Mouse (Mus musculus): ENCODE measurements around the gene Mnt.
A peak's percentile ranks its signal among the peaks of the same experiment; 100 is the strongest.

The Mnt gene

DNA sequence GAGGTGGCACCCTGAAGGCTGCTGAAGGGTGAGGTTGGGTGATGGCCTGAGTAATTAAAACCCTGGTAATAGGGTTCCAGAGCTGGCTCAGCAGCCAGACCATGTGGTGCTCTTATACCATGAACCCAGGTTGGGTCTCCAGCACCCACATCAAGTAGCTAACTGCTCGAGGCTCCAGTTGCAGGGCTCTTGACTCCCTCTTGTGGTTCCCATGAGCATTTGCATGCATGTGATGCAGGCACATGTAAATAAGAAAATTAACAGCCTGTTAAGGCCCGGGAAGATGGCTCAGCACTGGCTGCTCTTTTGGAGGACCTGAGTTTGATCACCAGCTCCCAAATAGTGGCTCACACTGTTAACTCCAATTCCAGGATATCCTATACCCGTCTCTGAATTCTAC lies 15.1 kb downstream of the Mnt start:
- DNase-seq (ENCODE audit: low spot score in 2 of 2), result no peak

- peak in 1 of 2 experiments; percentile 64 for DNase-seq (ENCODE audit: low spot score in 2 of 2)
Observed at GRCm38 (mm10) chr11:74847919-74848521, 17.3 kb downstream of the Mnt start.

DNA sequence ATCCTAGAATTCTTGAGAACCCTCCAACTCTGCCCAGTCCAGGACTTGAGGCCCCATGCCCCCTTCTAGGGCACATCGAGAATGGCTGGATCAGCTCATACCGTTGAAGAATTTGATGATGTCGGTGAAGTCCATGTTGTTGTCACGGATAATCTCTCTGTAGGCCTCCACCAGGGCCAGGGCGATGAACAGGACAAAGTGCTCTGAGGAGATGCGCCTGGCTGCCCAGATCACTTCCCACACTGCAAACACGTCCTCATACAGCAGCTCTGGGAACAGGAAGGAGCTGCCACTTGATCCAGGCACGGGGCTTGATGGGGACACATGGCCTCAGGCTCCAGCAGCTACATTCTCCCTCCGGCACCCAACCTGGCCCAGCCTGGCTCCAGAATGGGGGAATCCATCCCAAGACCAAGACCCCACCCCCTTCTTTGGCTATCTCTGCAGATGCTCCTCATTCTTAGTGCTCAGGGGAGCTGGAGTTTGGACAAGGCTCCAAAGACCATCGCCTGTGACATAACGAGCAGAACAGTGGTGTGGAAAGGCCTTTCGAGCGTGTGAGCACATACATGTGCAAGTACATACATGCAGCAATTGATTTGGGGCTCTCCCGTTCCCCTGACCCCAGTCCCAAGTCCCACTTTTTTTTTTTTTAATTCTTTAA lies 20.4 kb downstream of the Mnt start:
- DNase-seq (ENCODE audit: low spot score in 2 of 2), result no peak

DNA sequence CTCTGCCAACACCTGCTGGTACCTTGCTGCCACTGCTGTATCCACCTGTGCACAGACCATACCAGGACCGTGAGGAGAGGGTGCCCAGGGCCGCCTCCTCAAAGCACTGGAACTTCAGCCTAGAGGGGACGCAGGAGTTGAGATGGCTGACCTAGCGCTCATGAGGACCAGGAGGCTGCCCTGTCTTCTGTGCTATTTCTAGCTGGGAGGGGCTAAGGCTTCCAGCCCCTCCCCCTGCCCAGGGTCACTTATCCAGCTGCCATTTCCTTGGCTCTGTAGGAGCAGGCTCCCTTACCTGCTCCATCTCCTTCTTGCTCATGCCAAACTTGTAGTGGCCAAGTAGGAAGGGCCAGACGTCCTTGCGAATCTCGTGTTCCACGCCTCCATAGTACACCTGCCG lies 27.0 kb downstream of the Mnt start:
- no peak for DNase-seq (ENCODE audit: low spot score in 2 of 2)

- no peak for DNase-seq (ENCODE audit: low spot score in 2 of 2)
Observed at GRCm38 (mm10) chr11:74862129-74862528, 31.4 kb downstream of the Mnt start.

GRCm38 (mm10) chr11:74863471-74863870 lies 32.8 kb downstream of the Mnt start:
- DNase-seq (ENCODE audit: low spot score in 2 of 2), result no peak

DNA sequence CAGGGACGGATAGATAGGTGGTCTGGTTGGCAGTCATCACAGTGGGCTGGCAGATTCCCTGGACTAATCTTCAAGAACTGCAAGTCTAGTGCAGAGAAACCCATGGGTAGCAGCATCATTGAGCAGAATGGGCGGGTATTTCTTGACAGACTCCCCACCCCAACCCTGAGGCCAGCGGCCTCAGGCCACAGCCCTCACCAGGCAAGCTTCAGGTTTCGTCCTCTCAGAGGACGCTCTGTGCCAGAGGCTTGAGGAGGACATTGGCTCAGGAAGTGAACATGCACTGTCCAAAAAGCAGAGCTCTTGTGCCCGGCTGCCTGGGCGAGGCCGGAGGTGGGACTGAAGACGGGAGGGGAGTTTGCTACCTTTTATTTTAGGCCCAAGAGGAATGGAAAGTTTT lies 33.7 kb downstream of the Mnt start:
- DNase-seq (ENCODE audit: low spot score in 2 of 2), result no peak

GRCm38 (mm10) chr11:74865252-74865651 lies 34.5 kb downstream of the Mnt start:
- no peak for DNase-seq (ENCODE audit: low spot score in 2 of 2)

- peak in 1 of 2 experiments; percentile 42 for DNase-seq (ENCODE audit: low spot score in 2 of 2)
Observed at GRCm38 (mm10) chr11:74866640-74867039, 35.9 kb downstream of the Mnt start.

DNA sequence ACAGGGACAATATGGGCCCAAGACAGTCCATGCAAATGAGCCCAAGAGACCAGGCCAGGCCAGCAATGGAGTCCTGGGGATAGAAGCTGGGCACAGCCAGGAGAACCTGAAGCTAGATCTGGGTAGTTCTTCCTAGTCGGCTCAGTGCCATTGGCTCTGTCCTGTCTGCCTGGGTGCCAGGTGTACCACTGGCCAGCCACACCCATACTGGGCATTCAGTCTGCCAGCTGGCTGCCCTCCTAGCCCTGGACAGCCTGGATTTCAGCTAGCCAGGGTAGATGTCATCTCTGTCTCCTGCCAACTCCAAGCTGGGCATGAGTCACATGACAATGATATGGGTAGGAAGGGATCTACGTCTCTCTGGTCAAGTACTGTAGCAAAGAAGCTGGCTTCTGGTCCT lies 36.5 kb downstream of the Mnt start:
- DNase-seq (ENCODE audit: low spot score in 2 of 2), result no peak

- no peak for DNase-seq (ENCODE audit: low spot score in 2 of 2)
Observed at GRCm38 (mm10) chr11:74868046-74868760, 37.5 kb downstream of the Mnt start.

DNA sequence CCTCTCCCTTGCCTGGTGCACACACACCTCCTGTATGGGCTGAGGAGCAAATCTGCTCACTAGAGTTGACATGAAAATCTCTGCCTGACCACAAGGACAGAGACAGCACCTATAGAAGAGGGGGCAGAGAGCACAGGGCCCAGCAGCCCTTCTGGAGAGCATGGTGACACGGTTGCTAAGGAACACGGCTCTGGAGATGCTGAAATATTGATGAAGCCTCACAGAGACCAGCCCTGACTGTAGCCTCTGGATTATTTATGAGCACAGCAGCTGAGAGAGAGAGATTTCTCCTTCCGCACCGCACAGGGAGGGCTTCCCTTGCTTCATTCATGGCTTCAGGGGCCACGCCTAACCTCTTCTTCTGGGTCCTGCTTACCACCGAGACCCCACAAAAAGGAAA lies 38.9 kb downstream of the Mnt start:
- no peak for DNase-seq (ENCODE audit: low spot score in 2 of 2)

DNA sequence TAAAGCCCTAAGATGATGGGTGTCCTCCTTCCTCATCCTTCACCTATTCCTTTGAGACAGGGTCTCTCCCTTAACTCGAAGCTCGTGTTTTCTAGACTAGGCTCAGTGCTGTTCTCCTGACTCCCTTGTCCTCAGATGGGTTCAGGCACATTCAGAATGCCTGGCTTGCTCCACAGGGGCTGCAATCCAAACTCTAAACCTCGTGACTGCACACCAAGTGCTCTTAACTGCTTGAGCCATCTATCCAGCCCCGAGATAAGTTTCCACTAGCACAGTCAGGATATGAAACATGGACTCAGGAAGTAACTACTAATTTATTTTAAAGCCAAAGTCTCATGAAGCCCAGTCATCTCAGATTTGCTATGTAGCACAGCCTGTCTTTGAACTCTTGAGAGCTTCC lies 39.8 kb downstream of the Mnt start:
- no peak for DNase-seq (ENCODE audit: low spot score in 2 of 2)

GRCm38 (mm10) chr11:74870991-74871622 lies 40.4 kb downstream of the Mnt start:
- peak in 1 of 2 experiments; percentile 40 for DNase-seq (ENCODE audit: low spot score in 2 of 2)

GRCm38 (mm10) chr11:74874630-74875029 lies 43.9 kb downstream of the Mnt start:
- DNase-seq (ENCODE audit: low spot score in 2 of 2), result no peak

- peak; percentile 67 to 69 for DNase-seq (ENCODE audit: low spot score in 2 of 2)
Observed at GRCm38 (mm10) chr11:74876801-74877200, 46.1 kb downstream of the Mnt start.

DNA sequence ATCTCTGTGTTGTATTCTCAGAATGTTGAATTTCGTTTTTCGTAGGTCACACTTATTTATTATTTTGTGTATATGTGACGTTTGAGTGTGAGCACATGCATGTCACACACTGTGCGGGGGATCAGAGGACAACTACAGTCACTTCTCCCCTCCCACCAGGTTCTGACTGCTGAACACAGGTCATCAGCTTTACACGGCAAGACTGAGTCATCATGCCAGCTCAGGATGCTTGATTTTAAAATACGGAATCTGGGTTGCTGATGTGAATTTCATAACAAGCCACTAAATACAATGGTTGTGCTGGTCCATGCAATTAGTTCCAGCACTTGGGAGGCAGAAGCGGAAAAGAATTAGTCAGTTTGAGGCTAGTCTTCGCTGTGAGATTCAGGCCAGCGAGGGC lies 50.3 kb downstream of the Mnt start:
- no peak for DNase-seq (ENCODE audit: low spot score in 2 of 2)

- no peak for DNase-seq (ENCODE audit: low spot score in 2 of 2)
Observed at GRCm38 (mm10) chr11:74881979-74882378, 51.3 kb downstream of the Mnt start.

GRCm38 (mm10) chr11:74883098-74883497 lies 52.4 kb downstream of the Mnt start:
- no peak for DNase-seq (ENCODE audit: low spot score in 2 of 2)

DNA sequence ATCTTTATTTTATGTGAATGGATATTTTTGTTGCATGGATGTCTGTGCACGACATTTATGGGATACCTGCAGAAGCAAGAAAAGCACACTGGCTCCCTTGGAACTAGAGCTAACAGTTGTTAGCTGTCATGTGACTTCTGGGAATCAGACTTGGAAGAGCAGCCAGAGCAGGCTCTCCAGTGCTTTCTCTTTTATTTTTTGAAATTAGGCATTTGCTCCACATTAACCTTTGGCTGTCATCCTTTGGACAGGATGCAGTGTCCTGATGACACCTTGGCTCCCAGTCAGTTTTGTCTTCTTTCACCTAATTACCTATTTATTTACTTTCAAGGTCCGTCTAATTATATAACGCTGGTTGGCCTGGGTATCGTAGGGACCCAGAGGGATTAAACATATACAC lies 63.9 kb downstream of the Mnt start:
- no peak for DNase-seq (ENCODE audit: low spot score in 2 of 2)

All from frontal cortex, postnatal 10 days (tissue).